ENCODE assay signal across 21 mouse cellular contexts in genomic region chr10:117797684-117798083, GRCm38 (mm10). TPM values are rescaled to one million over a fixed set of nuclear protein-coding genes. Genes with fewer than 3 reads are reported as not detected.
A peak's percentile ranks its signal among the peaks of the same experiment; 100 is the strongest.
DNase-seq lines count a peak whose midpoint lies in the region; ATAC-seq lines count a peak whose summit lies in the region.
"Had no signal": no experiment of that assay in that cellular context is flagged by ENCODE, and none has a peak within 500 bp of the region (broad histone marks: within the 10 kb centered on the region; RNA-seq: fewer than 3 reads in every experiment).

No protein-coding gene starts in this region.

- peaks cover 3% of the 10 kb centered on the region; the same call in 1 of the 2 replicates for H3K9me3 ChIP-seq in liver, embryonic 12.5 days (replicated peaks)
- H3K9me3 ChIP-seq: forebrain, embryonic 15.5 days; heart, embryonic 15.5 days; hindbrain, embryonic 13.5 days; liver, embryonic 15.5 days; midbrain, embryonic 10.5 days; stomach, embryonic 15.5 days had no signal

- 65% methylated on average over 7 of the region's 7 CpGs for WGBS in liver, embryonic 12.5 days (ENCODE audit: insufficient replicate concordance)

- H3K4me2 ChIP-seq in liver, embryonic 12.5 days = no peak overlapping the region
- H3K4me2 ChIP-seq: forebrain, embryonic 15.5 days; heart, embryonic 15.5 days; hindbrain, embryonic 13.5 days; liver, embryonic 15.5 days; stomach, embryonic 15.5 days had no signal

- no peaks in the 10 kb centered on the region for H3K27me3 ChIP-seq in liver, embryonic 12.5 days (replicated peaks)
- H3K27me3 ChIP-seq: forebrain, embryonic 15.5 days; heart, embryonic 15.5 days; hindbrain, embryonic 13.5 days; liver, embryonic 15.5 days; stomach, embryonic 15.5 days had no signal

- ATAC-seq in liver, embryonic 12.5 days = no peak
- ATAC-seq in megakaryocyte-erythroid progenitor cell, adult 5-6 weeks (replicated peaks; ENCODE audit: low FRiP score, low TSS enrichment, poor library complexity, severe bottlenecking) = peak; percentile 65
- ATAC-seq: forebrain, embryonic 15.5 days had no signal

- H3K36me3 ChIP-seq in liver, embryonic 12.5 days = no peaks in the 10 kb centered on the region
- H3K36me3 ChIP-seq: forebrain, embryonic 15.5 days; heart, embryonic 15.5 days; hindbrain, embryonic 13.5 days; liver, embryonic 15.5 days; midbrain, embryonic 10.5 days; stomach, embryonic 15.5 days had no signal

- H3K27ac ChIP-seq in liver, embryonic 12.5 days = no peak overlapping the region
- H3K27ac ChIP-seq: forebrain, embryonic 15.5 days; heart, adult 2 months; heart, embryonic 15.5 days; hindbrain, embryonic 13.5 days; liver, embryonic 15.5 days; midbrain, embryonic 10.5 days; stomach, embryonic 15.5 days had no signal

- H3K4me3 ChIP-seq in liver, embryonic 12.5 days = no peak overlapping the region
- H3K4me3 ChIP-seq: forebrain, embryonic 15.5 days; heart, adult 2 months; heart, embryonic 15.5 days; hindbrain, embryonic 13.5 days; liver, embryonic 15.5 days; midbrain, embryonic 10.5 days; stomach, embryonic 15.5 days had no signal

- no peak overlapping the region for H3K9ac ChIP-seq in liver, embryonic 12.5 days
- H3K9ac ChIP-seq: forebrain, embryonic 15.5 days; heart, embryonic 15.5 days; hindbrain, embryonic 13.5 days; liver, embryonic 15.5 days; stomach, embryonic 15.5 days had no signal

- H3K4me1 ChIP-seq in liver, embryonic 12.5 days = peaks cover 13% of the 10 kb centered on the region

- DNase-seq in liver (peak; percentile 34), ES-CJ7 (ENCODE audit: low read depth, low spot score) (peak; percentile 74), R1 (ENCODE audit: low read depth, low spot score) (peak; percentile 85)
- DNase-seq in frontal cortex, postnatal 14 days (ENCODE audit: low spot score in 2 of 2) = no peak
- no peak for DNase-seq in retina, postnatal 1 day
- DNase-seq: adrenal gland, postnatal 25 days; cerebellum, adult 8-10 months; gastrocnemius, postnatal 25 days; heart, adult 2 months; heart, postnatal 36 days; kidney, adult 8-10 months; kidney, postnatal 10 days; lung, postnatal 4 days had no signal

RNA-seq across cellular contexts. Expression of gene Nup107, which starts 5.2 kb away (rescaled TPM):
- 80.3 and 81.3 TPM in 2 replicates for polyA plus RNA-seq in liver, embryonic 12.5 days (2016; fragmentation: Nextera tagmentation; extraction: Ambion mirVana)
- total RNA-seq in megakaryocyte-erythroid progenitor cell, adult 5-6 weeks (2014; fragmentation: Nextera tagmentation) = 87.2 and 100 TPM in 2 replicates
- 128 and 133 TPM in 2 replicates for total RNA-seq in megakaryocyte-erythroid progenitor cell, adult 5-6 weeks (2017)

RNA-seq across cellular contexts. Expression of gene Rap1b, which starts 48.2 kb away (rescaled TPM):
- 174 and 185 TPM in 2 replicates for polyA plus RNA-seq in liver, embryonic 12.5 days (2016; fragmentation: Nextera tagmentation; extraction: Ambion mirVana)
- 56.8 and 92.2 TPM in 2 replicates for total RNA-seq in megakaryocyte-erythroid progenitor cell, adult 5-6 weeks (2014; fragmentation: Nextera tagmentation)
- total RNA-seq in megakaryocyte-erythroid progenitor cell, adult 5-6 weeks (2017) = 67.4 and 73.2 TPM in 2 replicates

RNA-seq across cellular contexts. Expression of gene Slc35e3, which starts 51.5 kb away (rescaled TPM):
- 5.2 and 5.3 TPM in 2 replicates for polyA plus RNA-seq in liver, embryonic 12.5 days (2016; fragmentation: Nextera tagmentation; extraction: Ambion mirVana)
- total RNA-seq in megakaryocyte-erythroid progenitor cell, adult 5-6 weeks (2014; fragmentation: Nextera tagmentation) = 1.3 and 7.2 TPM in 2 replicates
- total RNA-seq in megakaryocyte-erythroid progenitor cell, adult 5-6 weeks (2017) = 5.0 and 5.2 TPM in 2 replicates

Comparison
In these comparisons a context has a peak if more than half of its experiments do, and no peak if none do; other contexts are left out.
1. DNase-seq: peak in liver (single experiment), ES-CJ7 (single experiment) and R1 (single experiment); none in frontal cortex, postnatal 14 days (0 of 2) and retina, postnatal 1 day (single experiment).